Mouse (Mus musculus): ENCODE results near the gene F930015N05Rik. TPM values are rescaled to one million over a fixed set of nuclear protein-coding genes. Genes with fewer than 3 reads are reported as not detected.

F930015N05Rik gene
- polyA plus RNA-seq (2012; rRNA removed) (0.03 TPM in 1 of 2 replicates, not detected in the other), polyA plus RNA-seq (2014; fragmentation: Nextera tagmentation; extraction: Ambion mirVana) (not detected in 2 replicates)

DNA sequence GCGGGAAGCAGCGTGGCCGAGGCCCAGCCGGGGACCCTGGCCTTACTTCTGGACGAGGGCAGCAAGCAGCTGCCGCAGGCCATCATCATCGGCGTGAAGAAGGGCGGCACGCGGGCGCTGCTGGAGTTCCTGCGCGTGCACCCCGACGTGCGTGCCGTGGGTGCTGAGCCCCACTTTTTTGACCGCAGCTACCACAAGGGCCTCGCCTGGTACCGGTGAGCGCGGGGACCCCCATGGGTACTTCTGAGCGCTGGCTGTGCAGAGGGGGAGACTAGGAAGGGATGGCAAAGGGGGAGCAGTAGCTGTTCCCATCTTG lies at the start of gene F930015N05Rik:
Gene F930015N05Rik (minus strand): TSS at position 242 of the 316 bp plus-strand sequence.
- no peak for DNase-seq (ENCODE audit: low read depth in 3 of 3, low spot score in 3 of 3)
- no peaks in the 10 kb centered on the region for H3K4me1 ChIP-seq (replicated peaks; ENCODE audit: control insufficient read depth in 2 of 2, insufficient read depth in 2 of 2, low read length in 1 of 2)
- H3K36me3 ChIP-seq (replicated peaks; ENCODE audit: control insufficient read depth, insufficient read depth, low read depth): no peaks in the 10 kb centered on the region
- H3K4me3 ChIP-seq (ENCODE audit: insufficient read depth in 1 of 2, low read depth in 2 of 2, low read length in 2 of 2): peak within 1 kb of the TSS; percentile 28 to 44
- no peaks in the 10 kb centered on the region for H3K9me3 ChIP-seq (ENCODE audit: control insufficient read depth, low read length)
- peak within 1 kb of the TSS; percentile 67 for H3K4me2 ChIP-seq (ENCODE audit: low read depth)
- 2% methylated on average over 24 of the region's 24 CpGs for WGBS (ENCODE audit: insufficient replicate concordance)
- TF ChIP-seq EP300 (IDR thresholded peaks at IDR 0.05; ENCODE audit: low read depth): no peak
- no peak for TF ChIP-seq CTCF (IDR thresholded peaks at IDR 0.05; ENCODE audit: low read depth)
- no peak within 1 kb of the TSS for H3K9ac ChIP-seq (replicated peaks)
- no peak within 1 kb of the TSS for H3K27ac ChIP-seq
- ATAC-seq (ENCODE audit: insufficient read depth): no peak
- peaks cover 30% of the 10 kb centered on the region for H3K27me3 ChIP-seq (ENCODE audit: control insufficient read depth, insufficient read depth, low read length)

DNA sequence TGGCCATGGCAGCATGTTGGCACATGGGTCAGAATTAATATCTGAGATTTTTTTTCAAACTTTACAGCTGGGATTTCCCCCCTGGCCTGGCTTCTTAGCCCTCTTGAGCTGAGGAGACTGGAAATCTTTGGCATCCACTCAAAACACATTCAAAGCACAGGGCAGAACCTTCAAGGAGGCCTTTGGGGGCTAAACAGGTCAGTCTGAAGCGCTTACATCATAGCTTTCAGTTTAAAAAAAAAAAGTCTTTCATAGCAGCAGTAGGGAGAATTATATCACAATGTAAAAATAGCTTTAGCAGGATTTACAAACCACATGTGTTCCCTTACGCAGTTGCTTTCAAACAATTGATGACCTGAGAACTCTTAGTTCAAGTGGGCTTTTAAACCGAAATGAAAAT lies 45.0 kb upstream of the F930015N05Rik start:
- no peak for DNase-seq (ENCODE audit: low read depth in 3 of 3, low spot score in 3 of 3)
- no peak for TF ChIP-seq EP300 (IDR thresholded peaks at IDR 0.05; ENCODE audit: low read depth)
- no peak for TF ChIP-seq CTCF (IDR thresholded peaks at IDR 0.05; ENCODE audit: low read depth)
- no peak overlapping the region for H3K27ac ChIP-seq
- ATAC-seq (ENCODE audit: insufficient read depth): no peak
- WGBS (ENCODE audit: insufficient replicate concordance): 65% methylated on average over 3 of the region's 3 CpGs
- H3K36me3 ChIP-seq (replicated peaks; ENCODE audit: control insufficient read depth, insufficient read depth, low read depth): no peaks in the 10 kb centered on the region
- H3K9ac ChIP-seq (replicated peaks): no peak overlapping the region
- H3K9me3 ChIP-seq (ENCODE audit: control insufficient read depth, low read length): no peaks in the 10 kb centered on the region
- no peaks in the 10 kb centered on the region for H3K27me3 ChIP-seq (ENCODE audit: control insufficient read depth, insufficient read depth, low read length)
- no peak overlapping the region for H3K4me3 ChIP-seq (ENCODE audit: insufficient read depth in 1 of 2, low read depth in 2 of 2, low read length in 2 of 2)
- H3K4me2 ChIP-seq (ENCODE audit: low read depth): no peak overlapping the region
- no peaks in the 10 kb centered on the region for H3K4me1 ChIP-seq (replicated peaks; ENCODE audit: control insufficient read depth in 2 of 2, insufficient read depth in 2 of 2, low read length in 1 of 2)

DNA sequence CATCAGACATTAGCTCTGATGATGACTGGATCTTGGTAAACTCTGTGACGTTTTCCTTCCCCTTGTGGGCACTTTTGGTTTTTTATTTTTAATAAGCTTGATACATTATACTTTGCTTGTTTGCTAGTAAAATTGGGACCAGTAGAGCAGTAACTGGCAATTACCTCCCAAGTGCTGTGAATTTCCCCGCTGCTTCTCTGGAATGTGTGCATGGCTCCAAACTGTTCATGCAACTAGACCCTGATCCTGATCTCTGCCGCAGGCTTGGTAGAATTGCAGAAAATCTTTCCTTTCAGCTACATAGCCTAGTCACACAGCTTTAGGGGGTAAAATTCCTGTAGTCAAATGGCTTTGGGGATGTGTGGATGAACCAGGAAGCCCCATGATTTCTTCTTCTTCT lies 37.2 kb upstream of the F930015N05Rik start:
- H3K4me2 ChIP-seq (ENCODE audit: low read depth): no peak overlapping the region

DNA sequence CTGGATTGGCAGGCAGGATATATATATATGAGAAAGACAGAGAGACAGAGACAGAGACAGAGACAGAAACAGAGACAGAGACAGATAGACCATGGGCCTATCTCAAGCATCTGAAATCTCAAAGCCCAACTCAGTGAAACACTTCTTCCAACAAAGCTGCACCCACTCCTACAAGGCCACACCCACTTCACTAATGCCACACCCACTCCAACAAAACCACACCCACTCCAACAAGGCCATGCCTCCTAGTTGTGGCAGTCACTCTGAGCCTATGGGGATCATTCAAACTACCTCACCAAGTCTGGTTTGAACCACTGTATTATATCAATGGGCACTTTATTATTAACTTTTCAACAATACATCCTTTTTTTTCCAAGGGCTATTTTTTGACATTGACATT lies 34.2 kb upstream of the F930015N05Rik start:
- H3K4me2 ChIP-seq (ENCODE audit: low read depth): no peak overlapping the region
- DNase-seq (ENCODE audit: low read depth in 3 of 3, low spot score in 3 of 3) (no peak), ATAC-seq (ENCODE audit: insufficient read depth) (no peak)
- no peaks in the 10 kb centered on the region for H3K9me3 ChIP-seq (ENCODE audit: control insufficient read depth, low read length)
- no peaks in the 10 kb centered on the region for H3K36me3 ChIP-seq (replicated peaks; ENCODE audit: control insufficient read depth, insufficient read depth, low read depth)
- H3K27ac ChIP-seq: no peak overlapping the region
- no peak for TF ChIP-seq CTCF (IDR thresholded peaks at IDR 0.05; ENCODE audit: low read depth)
- no peak for TF ChIP-seq EP300 (IDR thresholded peaks at IDR 0.05; ENCODE audit: low read depth)
- no peaks in the 10 kb centered on the region for H3K4me1 ChIP-seq (replicated peaks; ENCODE audit: control insufficient read depth in 2 of 2, insufficient read depth in 2 of 2, low read length in 1 of 2)
- H3K4me3 ChIP-seq (ENCODE audit: insufficient read depth in 1 of 2, low read depth in 2 of 2, low read length in 2 of 2): no peak overlapping the region
- no peaks in the 10 kb centered on the region for H3K27me3 ChIP-seq (ENCODE audit: control insufficient read depth, insufficient read depth, low read length)
- no peak overlapping the region for H3K9ac ChIP-seq (replicated peaks)

More for the DNA sequence above, 37.2 kb upstream of the F930015N05Rik start:
- no peaks in the 10 kb centered on the region for H3K36me3 ChIP-seq (replicated peaks; ENCODE audit: control insufficient read depth, insufficient read depth, low read depth)
- H3K4me3 ChIP-seq (ENCODE audit: insufficient read depth in 1 of 2, low read depth in 2 of 2, low read length in 2 of 2): no peak overlapping the region
- no peaks in the 10 kb centered on the region for H3K9me3 ChIP-seq (ENCODE audit: control insufficient read depth, low read length)
- no peak overlapping the region for H3K27ac ChIP-seq
- no peaks in the 10 kb centered on the region for H3K27me3 ChIP-seq (ENCODE audit: control insufficient read depth, insufficient read depth, low read length)
- no peaks in the 10 kb centered on the region for H3K4me1 ChIP-seq (replicated peaks; ENCODE audit: control insufficient read depth in 2 of 2, insufficient read depth in 2 of 2, low read length in 1 of 2)
- TF ChIP-seq CTCF (IDR thresholded peaks at IDR 0.05; ENCODE audit: low read depth): no peak
- TF ChIP-seq EP300 (IDR thresholded peaks at IDR 0.05; ENCODE audit: low read depth): no peak
- no peak overlapping the region for H3K9ac ChIP-seq (replicated peaks)
- DNase-seq (ENCODE audit: low read depth in 3 of 3, low spot score in 3 of 3) (no peak), ATAC-seq (ENCODE audit: insufficient read depth) (no peak)
- 60% methylated on average over 3 of the region's 3 CpGs for WGBS (ENCODE audit: insufficient replicate concordance)

DNA sequence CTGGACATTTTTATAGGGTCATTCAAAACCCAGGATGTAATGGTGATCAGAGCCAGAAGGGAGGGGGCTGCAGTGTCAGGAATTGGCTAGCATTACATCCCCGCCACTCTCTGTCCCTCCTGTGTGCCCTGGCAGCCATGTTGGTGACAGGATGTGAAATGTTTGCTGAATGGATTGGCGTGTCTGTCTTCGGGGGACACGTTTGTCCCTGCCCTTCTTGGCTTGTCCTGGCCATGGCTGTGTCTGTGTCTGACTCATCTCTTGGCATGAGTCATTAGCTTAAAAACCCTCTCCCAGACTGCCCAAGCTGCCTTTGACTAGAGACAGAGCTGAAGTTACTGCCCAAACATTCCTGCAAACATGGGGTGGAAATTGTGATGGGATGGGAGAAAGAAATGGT lies 32.3 kb upstream of the F930015N05Rik start:
- no peak overlapping the region for H3K4me3 ChIP-seq (ENCODE audit: insufficient read depth in 1 of 2, low read depth in 2 of 2, low read length in 2 of 2)
- DNase-seq (ENCODE audit: low read depth in 3 of 3, low spot score in 3 of 3) (no peak), ATAC-seq (ENCODE audit: insufficient read depth) (no peak)
- no peak overlapping the region for H3K9ac ChIP-seq (replicated peaks)
- 36% methylated on average over 4 of the region's 4 CpGs for WGBS (ENCODE audit: insufficient replicate concordance)
- H3K36me3 ChIP-seq (replicated peaks; ENCODE audit: control insufficient read depth, insufficient read depth, low read depth): no peaks in the 10 kb centered on the region
- no peaks in the 10 kb centered on the region for H3K27me3 ChIP-seq (ENCODE audit: control insufficient read depth, insufficient read depth, low read length)
- H3K4me2 ChIP-seq (ENCODE audit: low read depth): no peak overlapping the region
- no peaks in the 10 kb centered on the region for H3K9me3 ChIP-seq (ENCODE audit: control insufficient read depth, low read length)
- no peak overlapping the region for H3K27ac ChIP-seq
- no peak for TF ChIP-seq CTCF (IDR thresholded peaks at IDR 0.05; ENCODE audit: low read depth)
- no peak for TF ChIP-seq EP300 (IDR thresholded peaks at IDR 0.05; ENCODE audit: low read depth)
- H3K4me1 ChIP-seq (replicated peaks; ENCODE audit: control insufficient read depth in 2 of 2, insufficient read depth in 2 of 2, low read length in 1 of 2): no peaks in the 10 kb centered on the region

Measured in liver, embryonic 14.5 days (tissue).